Mouse (Mus musculus) forebrain, embryonic 12.5 days (tissue): ENCODE measurements at regions not wholly inside any gene's neighbourhood (a gene's known extent, or its start where the extent isn't known, plus 50 kb on each side); places are given as distances from the start of the nearest gene placed in this dataset.
A peak's percentile ranks its signal among the peaks of the same experiment; 100 is the strongest.

ENCODE experiments used
- ATAC-seq: fragments of 200-750 bp; cut with Nextera tagmentation; 2 replicates; pipeline ENCODE4 v1.8.0; 2017; ENCODE audit warnings: moderate TSS enrichment; ENCODE audit not compliant: low FRiP score
- H3K27ac ChIP-seq: fragments of 300-500 bp; sonication (generic); 2 replicates; pipeline ENCODE4 v1.5.1; 2016; ENCODE audit warnings: mild to moderate bottlenecking
- H3K27me3 ChIP-seq: fragments of 300-500 bp; sonication (generic); 2 replicates; pipeline ENCODE4 v1.6.1; 2016; ENCODE audit warnings: mild to moderate bottlenecking
- H3K36me3 ChIP-seq: fragments of 300-500 bp; sonication (generic); replicated peaks from 2 replicates; pipeline ENCODE4 v1.6.1; 2016; ENCODE audit warnings: mild to moderate bottlenecking
- H3K4me1 ChIP-seq: fragments of 300-500 bp; sonication (generic); 2 replicates; pipeline ENCODE4 v1.6.1; 2016
- H3K4me2 ChIP-seq: fragments of 300-500 bp; sonication (generic); 2 replicates; pipeline ENCODE4 v1.6.1; 2016; ENCODE audit warnings: mild to moderate bottlenecking, moderate library complexity
- H3K4me3 ChIP-seq: fragments of 300-500 bp; sonication (generic); replicated peaks from 2 replicates; pipeline ENCODE4 v1.5.1; 2016; ENCODE audit warnings: mild to moderate bottlenecking
- H3K9ac ChIP-seq: fragments of 300-500 bp; sonication (generic); 2 replicates; pipeline ENCODE4 v1.6.1; 2016; ENCODE audit warnings: mild to moderate bottlenecking
- H3K9me3 ChIP-seq: fragments of 300-500 bp; sonication (generic); 2 replicates; pipeline ENCODE4 v1.6.1; 2016
- WGBS: fragments of 180-500 bp; shearing (Covaris S2); methylation state at CpG from one replicate; pipeline ENCODE4 v1.1.7; 2016; 5-methylcytosine and 5-hydroxymethylcytosine counted together

GRCm38 (mm10) chr13:42403231-42404020 is 102.2 kb downstream of the Edn1 start:
- Histone ChIP-seq H3K4me3 (no peak overlapping the region), H3K4me1 (peaks cover 15% of the 10 kb centered on the region), H3K9ac (no peak overlapping the region), H3K4me2 (no peak overlapping the region), H3K27ac (no peak overlapping the region), H3K36me3 (no peaks in the 10 kb centered on the region), H3K27me3 (no peaks in the 10 kb centered on the region), H3K9me3 (no peaks in the 10 kb centered on the region)
- WGBS: 93% methylated on average over 3 of the region's 3 CpGs
- no peak for ATAC-seq

DNA sequence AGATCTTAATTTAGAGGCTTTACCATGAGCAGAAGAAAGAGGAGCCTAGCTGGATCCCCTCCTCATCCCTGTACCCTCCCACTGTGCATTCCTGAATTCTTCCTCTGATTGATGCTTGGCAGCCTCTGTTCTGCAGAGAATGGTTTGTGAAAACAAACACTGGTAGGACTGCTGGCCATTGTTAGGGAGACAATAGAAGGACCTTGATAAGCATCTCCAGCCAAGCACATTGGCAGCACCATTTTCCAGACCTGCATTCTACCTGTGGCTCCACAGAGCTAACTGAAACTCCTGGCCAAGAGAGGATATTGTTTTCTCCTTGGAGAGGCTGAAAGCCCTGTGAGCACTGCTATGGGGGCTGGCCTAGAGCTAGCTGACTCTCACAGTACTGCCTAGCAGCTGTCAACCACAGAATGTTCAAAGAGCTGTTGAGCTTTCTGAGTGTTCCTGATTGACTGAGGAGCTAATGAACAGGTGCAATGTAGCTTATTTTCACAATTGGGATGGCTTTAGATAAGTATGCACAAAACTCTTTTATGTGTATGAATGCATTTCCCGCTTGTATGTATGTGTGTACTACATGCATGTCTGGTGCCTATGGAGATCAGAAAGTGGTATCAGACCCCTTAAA is 111.5 kb downstream of the Edn1 start:
- no peak for ATAC-seq
- Histone ChIP-seq H3K9me3 (no peaks in the 10 kb centered on the region), H3K9ac (no peak overlapping the region), H3K4me2 (no peak overlapping the region), H3K4me1 (no peaks in the 10 kb centered on the region), H3K4me3 (no peak overlapping the region), H3K36me3 (no peaks in the 10 kb centered on the region), H3K27me3 (no peaks in the 10 kb centered on the region), H3K27ac (no peak overlapping the region)
- WGBS: 87% methylated on average over 1 of the region's 1 CpGs

DNA sequence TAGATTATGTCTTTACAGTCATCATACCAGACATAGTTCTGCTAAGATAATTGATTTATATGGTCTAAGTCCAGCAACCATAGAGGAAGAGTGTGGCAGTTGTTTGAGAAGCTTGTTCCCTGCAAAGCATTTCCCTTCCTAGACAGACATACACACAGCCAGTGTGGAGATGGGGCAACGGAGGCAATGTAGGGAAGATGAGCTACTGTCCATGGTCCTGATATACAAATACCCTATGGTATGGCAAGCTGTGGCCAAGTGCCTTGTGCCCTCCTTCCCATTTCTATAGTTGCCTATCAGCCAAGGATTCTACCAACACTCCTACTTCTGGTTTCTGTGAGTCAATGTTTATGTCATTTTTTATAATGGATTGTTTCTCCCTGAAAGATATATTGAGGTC is 145.6 kb downstream of the Edn1 start:
- no peaks in the 10 kb centered on the region for H3K9me3 ChIP-seq
- H3K9ac ChIP-seq: no peak overlapping the region
- H3K4me3 ChIP-seq: no peak overlapping the region
- H3K27me3 ChIP-seq: no peaks in the 10 kb centered on the region
- H3K4me2 ChIP-seq: no peak overlapping the region
- H3K4me1 ChIP-seq: no peaks in the 10 kb centered on the region
- no peak overlapping the region for H3K27ac ChIP-seq
- H3K36me3 ChIP-seq: no peaks in the 10 kb centered on the region
- ATAC-seq: no peak
- 23% methylated on average over 1 of the region's 1 CpGs for WGBS

DNA sequence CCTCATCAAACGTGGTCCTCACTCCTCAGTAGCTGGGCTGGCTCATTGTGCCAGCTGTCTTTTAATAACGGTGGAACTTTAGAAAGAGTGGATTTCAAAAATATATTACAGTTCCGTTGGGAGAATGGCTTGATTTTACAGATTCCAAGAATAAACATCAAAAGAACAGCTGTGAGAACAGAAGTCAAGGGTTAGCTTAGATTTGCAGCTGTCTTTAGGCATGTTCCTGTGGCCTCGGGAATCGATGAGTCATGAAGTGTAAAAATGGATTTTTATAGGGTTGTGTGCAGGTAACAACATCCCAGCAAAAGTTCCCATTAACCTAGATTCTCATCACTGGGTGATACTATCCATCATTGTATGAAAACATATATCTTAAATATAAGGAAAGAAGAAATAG is 152.4 kb downstream of the Edn1 start:
- Histone ChIP-seq H3K4me3 (no peak overlapping the region), H3K4me1 (no peaks in the 10 kb centered on the region), H3K4me2 (no peak overlapping the region), H3K27ac (no peak overlapping the region), H3K9ac (no peak overlapping the region), H3K36me3 (no peaks in the 10 kb centered on the region), H3K9me3 (no peaks in the 10 kb centered on the region), H3K27me3 (no peaks in the 10 kb centered on the region)
- no peak for ATAC-seq
- WGBS: 74% methylated on average over 5 of the region's 5 CpGs

- H3K27ac ChIP-seq: no peak overlapping the region
- H3K36me3 ChIP-seq: no peaks in the 10 kb centered on the region
- no peak overlapping the region for H3K4me2 ChIP-seq
- WGBS: 76% methylated on average over 3 of the region's 3 CpGs
- H3K4me3 ChIP-seq: no peak overlapping the region
- no peaks in the 10 kb centered on the region for H3K27me3 ChIP-seq
- H3K9me3 ChIP-seq: no peaks in the 10 kb centered on the region
- no peak overlapping the region for H3K9ac ChIP-seq
- no peaks in the 10 kb centered on the region for H3K4me1 ChIP-seq
- ATAC-seq: no peak
Observed at GRCm38 (mm10) chr13:42459892-42460291, 158.6 kb downstream of the Edn1 start.

GRCm38 (mm10) chr13:42478825-42479224 is 177.5 kb downstream of the Edn1 start:
- Histone ChIP-seq H3K9ac (no peak overlapping the region), H3K27me3 (no peaks in the 10 kb centered on the region), H3K4me2 (no peak overlapping the region), H3K9me3 (no peaks in the 10 kb centered on the region), H3K4me3 (no peak overlapping the region), H3K4me1 (no peaks in the 10 kb centered on the region), H3K27ac (no peak overlapping the region), H3K36me3 (no peaks in the 10 kb centered on the region)
- WGBS: 86% methylated on average over 3 of the region's 3 CpGs
- no peak for ATAC-seq

GRCm38 (mm10) chr13:42490956-42491680 is 189.3 kb upstream of the Phactr1 start:
- ATAC-seq: no peak
- Histone ChIP-seq H3K27me3 (no peaks in the 10 kb centered on the region), H3K9me3 (no peaks in the 10 kb centered on the region), H3K4me1 (no peaks in the 10 kb centered on the region), H3K9ac (no peak overlapping the region), H3K4me3 (no peak overlapping the region), H3K4me2 (no peak overlapping the region), H3K27ac (no peak overlapping the region), H3K36me3 (no peaks in the 10 kb centered on the region)
- WGBS: 83% methylated on average over 4 of the region's 4 CpGs

DNA sequence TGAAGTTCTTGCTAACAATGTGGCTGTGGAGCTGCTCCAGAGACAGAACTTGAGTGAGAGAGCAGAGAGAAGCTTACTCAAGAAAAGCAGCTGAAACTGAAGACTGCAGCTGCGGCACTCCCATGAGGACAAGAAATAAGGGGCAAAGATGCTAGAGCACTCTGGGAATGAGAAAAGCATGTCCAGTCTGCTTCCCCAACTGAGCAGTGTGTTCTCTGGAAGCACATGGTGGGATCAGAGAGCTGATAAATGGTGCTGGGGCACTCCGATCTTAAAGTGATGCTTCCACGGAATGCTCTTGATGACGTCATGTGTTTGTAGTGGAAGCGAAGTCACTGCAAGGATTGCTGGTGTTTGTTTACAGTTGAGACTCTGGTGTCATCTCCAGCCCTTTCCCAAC is 186.1 kb upstream of the Phactr1 start:
- no peaks in the 10 kb centered on the region for H3K36me3 ChIP-seq
- no peak overlapping the region for H3K27ac ChIP-seq
- 89% methylated on average over 5 of the region's 5 CpGs for WGBS
- no peaks in the 10 kb centered on the region for H3K27me3 ChIP-seq
- H3K4me1 ChIP-seq: no peaks in the 10 kb centered on the region
- no peaks in the 10 kb centered on the region for H3K9me3 ChIP-seq
- H3K4me2 ChIP-seq: no peak overlapping the region
- H3K4me3 ChIP-seq: no peak overlapping the region
- H3K9ac ChIP-seq: no peak overlapping the region
- ATAC-seq: no peak

GRCm38 (mm10) chr13:42498351-42498750 is 182.1 kb upstream of the Phactr1 start:
- H3K4me1 ChIP-seq: no peaks in the 10 kb centered on the region
- 81% methylated on average over 4 of the region's 4 CpGs for WGBS
- no peak overlapping the region for H3K9ac ChIP-seq
- H3K27me3 ChIP-seq: no peaks in the 10 kb centered on the region
- no peaks in the 10 kb centered on the region for H3K36me3 ChIP-seq
- no peak overlapping the region for H3K4me2 ChIP-seq
- H3K9me3 ChIP-seq: no peaks in the 10 kb centered on the region
- no peak overlapping the region for H3K27ac ChIP-seq
- no peak for ATAC-seq
- no peak overlapping the region for H3K4me3 ChIP-seq

DNA sequence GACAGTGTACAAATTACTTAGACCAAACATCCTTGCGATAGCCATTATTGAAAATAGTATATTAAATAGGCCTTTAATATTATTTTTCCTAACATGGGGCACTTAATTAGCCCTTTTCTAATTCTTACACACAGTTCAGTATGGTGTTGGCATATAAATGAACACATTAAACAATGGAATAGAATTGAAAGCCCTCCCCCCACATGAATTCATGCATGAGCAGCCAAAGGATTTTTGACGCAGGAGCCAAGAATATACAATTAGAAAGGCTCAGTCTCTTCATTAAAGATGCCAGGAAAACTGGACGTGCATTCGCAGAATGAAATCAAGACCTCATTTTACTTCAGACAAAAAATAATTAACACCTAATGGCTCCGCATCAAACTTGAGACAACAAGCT is 172.9 kb upstream of the Phactr1 start:
- Histone ChIP-seq H3K4me3 (no peak overlapping the region), H3K4me2 (no peak overlapping the region), H3K27ac (0 out of 2 replicates have a peak overlapping the region, but pooled peaks have one; percentile 5), H3K9ac (no peak overlapping the region), H3K27me3 (no peaks in the 10 kb centered on the region), H3K36me3 (no peaks in the 10 kb centered on the region), H3K9me3 (no peaks in the 10 kb centered on the region), H3K4me1 (peaks cover 11% of the 10 kb centered on the region; the same call in 1 of the 2 replicates)
- peak; percentile 57; the same call in 1 of the 2 replicates for ATAC-seq
- 29% methylated on average over 5 of the region's 5 CpGs for WGBS

- no peak overlapping the region for H3K9ac ChIP-seq
- H3K4me3 ChIP-seq: no peak overlapping the region
- H3K4me1 ChIP-seq: no peaks in the 10 kb centered on the region
- no peak for ATAC-seq
- no peaks in the 10 kb centered on the region for H3K9me3 ChIP-seq
- no peaks in the 10 kb centered on the region for H3K36me3 ChIP-seq
- no peak overlapping the region for H3K4me2 ChIP-seq
- WGBS: 88% methylated on average over 4 of the region's 4 CpGs
- H3K27me3 ChIP-seq: no peaks in the 10 kb centered on the region
- no peak overlapping the region for H3K27ac ChIP-seq
Observed at GRCm38 (mm10) chr13:42518686-42519085, 161.7 kb upstream of the Phactr1 start.

DNA sequence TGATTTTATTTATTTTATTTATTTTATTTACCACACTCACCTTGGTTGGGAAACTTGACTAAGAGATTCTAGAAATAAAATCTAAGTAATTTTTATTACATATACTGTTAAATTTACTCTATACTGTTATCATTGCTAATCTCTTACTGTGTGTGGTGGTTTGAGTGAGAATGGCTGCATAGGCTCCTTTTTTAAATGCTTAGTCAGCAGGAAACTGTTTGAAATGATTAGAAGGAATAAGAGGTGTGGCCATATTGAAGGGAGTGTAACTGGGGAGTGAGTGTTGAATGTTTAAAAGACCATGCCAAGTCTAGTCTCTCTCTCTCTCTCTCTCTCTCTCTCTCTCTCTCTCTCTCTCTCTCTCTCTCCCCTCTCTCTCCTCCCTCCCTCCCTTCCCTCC is 157.9 kb upstream of the Phactr1 start:
- no peak overlapping the region for H3K4me2 ChIP-seq
- H3K27ac ChIP-seq: no peak overlapping the region
- no peak overlapping the region for H3K4me3 ChIP-seq
- H3K27me3 ChIP-seq: no peaks in the 10 kb centered on the region
- ATAC-seq: no peak
- H3K9ac ChIP-seq: no peak overlapping the region
- H3K4me1 ChIP-seq: peaks cover 4% of the 10 kb centered on the region; the same call in 1 of the 2 replicates
- no peaks in the 10 kb centered on the region for H3K36me3 ChIP-seq
- H3K9me3 ChIP-seq: no peaks in the 10 kb centered on the region
